Mouse (Mus musculus) heart, adult 2 months (tissue): ENCODE data around the gene Lama5.

Experiments
- CTCF ChIP-seq: fragments of 200-600 bp; IDR thresholded peaks from 2 replicates; pipeline ENCODE4 v1.8.1; 2022; ENCODE audit warnings: antibody characterized with exemption, mild to moderate bottlenecking, moderate library complexity
- EP300 ChIP-seq: fragments of 200-500 bp; IDR thresholded peaks from 2 replicates; pipeline ENCODE4 v1.6.1; 2011; ENCODE audit warnings: low read depth, low read length, control low read depth; ENCODE audit not compliant: insufficient read depth

DNA sequence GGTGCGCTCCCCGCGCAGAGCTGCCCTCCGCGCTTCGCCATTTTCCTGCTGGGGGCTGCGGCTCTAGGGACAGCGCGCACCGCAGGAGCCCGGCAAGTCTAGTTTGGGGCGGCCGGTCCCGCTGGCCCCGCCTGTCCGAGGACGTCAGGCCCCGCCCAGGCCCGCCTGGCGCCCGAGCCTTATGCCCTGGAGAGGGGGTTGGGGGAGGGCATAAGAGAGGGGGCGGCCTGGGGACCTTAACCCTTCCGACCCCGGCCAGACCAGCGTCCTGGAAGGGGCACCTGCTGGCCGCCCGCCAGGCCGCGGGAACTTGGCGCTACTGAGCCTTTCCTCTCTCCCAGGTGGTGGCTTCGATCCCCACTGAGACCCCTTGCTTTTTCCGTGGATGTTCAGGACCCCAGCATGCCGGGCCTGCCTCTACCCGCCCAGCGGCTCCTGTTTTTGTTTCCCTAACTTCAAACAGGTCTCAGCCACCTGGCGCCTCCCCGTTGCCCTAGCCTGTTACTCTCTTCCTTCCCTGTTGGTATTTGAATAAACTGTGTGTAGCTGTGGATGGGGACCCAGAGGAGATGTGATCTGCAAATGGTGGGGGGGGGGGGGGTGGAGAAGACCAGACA, at the start of gene Lama5:
- TF ChIP-seq CTCF (no peak), EP300 (no peak)
